Mouse (Mus musculus) c-Kit-positive CD71-negative TER-119-negative erythroid progenitor cells, embryonic 14.5 days (primary cell): ENCODE results near the gene Slc25a19.
A peak's percentile ranks its signal among the peaks of the same experiment; 100 is the strongest.

ENCODE experiments used
- DNase-seq: peaks from one replicate; pipeline ENCODE4 v3.0.0-alpha.2; 2013; ENCODE audit warnings: low read depth

The Slc25a19 gene

GRCm38 (mm10) chr11:115640978-115641663, 13.0 kb upstream of the Slc25a19 start:
- DNase-seq, result peak; percentile 63

- no peak for DNase-seq
These were observed 12.3 kb upstream of the Slc25a19 start for GRCm38 (mm10) chr11:115640311-115640828.

GRCm38 (mm10) chr11:115639540-115639939, 11.4 kb upstream of the Slc25a19 start:
- no peak for DNase-seq

- peak; percentile 29 for DNase-seq
These were observed 10.7 kb upstream of the Slc25a19 start for GRCm38 (mm10) chr11:115638498-115639409.

- DNase-seq, result no peak
These were observed 8.9 kb upstream of the Slc25a19 start for GRCm38 (mm10) chr11:115636960-115637359.

GRCm38 (mm10) chr11:115635484-115635883, 7.4 kb upstream of the Slc25a19 start:
- DNase-seq, result no peak

- DNase-seq, result no peak
These were observed 6.9 kb upstream of the Slc25a19 start for GRCm38 (mm10) chr11:115635041-115635440.

- no peak for DNase-seq
These were observed 6.0 kb upstream of the Slc25a19 start for GRCm38 (mm10) chr11:115634109-115634508.

- no peak for DNase-seq
These were observed 4.8 kb upstream of the Slc25a19 start for GRCm38 (mm10) chr11:115632862-115633261.

GRCm38 (mm10) chr11:115632247-115632646, 4.2 kb upstream of the Slc25a19 start:
- DNase-seq, result no peak

GRCm38 (mm10) chr11:115631505-115631890, 3.4 kb upstream of the Slc25a19 start:
- DNase-seq, result peak; percentile 35

GRCm38 (mm10) chr11:115630532-115631504, 2.7 kb upstream of the Slc25a19 start:
- DNase-seq, result peak; percentile 74

GRCm38 (mm10) chr11:115629734-115630531, 1.8 kb upstream of the Slc25a19 start:
- DNase-seq, result no peak

- DNase-seq, result no peak
These were observed 488 bp upstream of the Slc25a19 start for GRCm38 (mm10) chr11:115628465-115629101.

- DNase-seq, result no peak
These were observed 1.1 kb downstream of the Slc25a19 start for GRCm38 (mm10) chr11:115626824-115627616.

GRCm38 (mm10) chr11:115625877-115626276, 2.2 kb downstream of the Slc25a19 start:
- DNase-seq, result no peak

- no peak for DNase-seq
These were observed 4.5 kb downstream of the Slc25a19 start for GRCm38 (mm10) chr11:115623487-115624070.

- DNase-seq, result no peak
These were observed 8.1 kb downstream of the Slc25a19 start for GRCm38 (mm10) chr11:115619949-115620348.
